Mouse (Mus musculus) hindbrain, embryonic 11.5 days (tissue): ENCODE results near the gene Itgb3bp. TPM values are rescaled to one million over a fixed set of nuclear protein-coding genes. Genes with fewer than 3 reads are reported as not detected.

Experiments used
- ATAC-seq: fragments of 200-750 bp; cut with Nextera tagmentation; 2 replicates; pipeline ENCODE4 v1.8.0; 2017; ENCODE audit warnings: mild to moderate bottlenecking, moderate TSS enrichment, moderate library complexity; ENCODE audit not compliant: low FRiP score
- DNase-seq: peaks from one replicate; pipeline ENCODE4 v3.0.0-alpha.2; 2015; ENCODE audit warnings: low spot score
- H3K27ac ChIP-seq: fragments of 300-500 bp; sonication (generic); 2 replicates; pipeline ENCODE4 v1.5.1; 2014; ENCODE audit warnings: mild to moderate bottlenecking, low read depth, low read length
- H3K27me3 ChIP-seq: fragments of 300-500 bp; sonication (generic); 2 replicates; pipeline ENCODE4 v1.6.1; 2014; ENCODE audit warnings: mild to moderate bottlenecking, low read length, moderate library complexity, mixed read lengths; ENCODE audit not compliant: control insufficient read depth, insufficient read depth
- H3K36me3 ChIP-seq: fragments of 300-500 bp; sonication (generic); 2 replicates; pipeline ENCODE4 v1.6.1; 2014; ENCODE audit warnings: mild to moderate bottlenecking, low read length, moderate library complexity, mixed read lengths; ENCODE audit not compliant: control insufficient read depth, insufficient read depth
- H3K4me1 ChIP-seq: fragments of 300-500 bp; sonication (generic); replicated peaks from 2 replicates; pipeline ENCODE4 v1.6.1; 2014; ENCODE audit warnings: low read length, mixed read lengths; ENCODE audit not compliant: control insufficient read depth, insufficient read depth
- H3K4me2 ChIP-seq: fragments of 300-500 bp; sonication (generic); replicated peaks from 2 replicates; pipeline ENCODE4 v1.6.1; 2014; ENCODE audit warnings: mild to moderate bottlenecking, low read depth, low read length
- H3K4me3 ChIP-seq: fragments of 300-500 bp; sonication (generic); 2 replicates; pipeline ENCODE4 v1.5.1; 2014; ENCODE audit warnings: low read depth, low read length
- H3K9ac ChIP-seq: fragments of 300-500 bp; sonication (generic); 2 replicates; pipeline ENCODE4 v1.6.1; 2014; ENCODE audit warnings: low read depth, low read length
- H3K9me3 ChIP-seq: fragments of 300-500 bp; sonication (generic); 2 replicates; pipeline ENCODE4 v1.6.1; 2016; ENCODE audit warnings: low read length; ENCODE audit not compliant: control insufficient read depth
- WGBS: fragments of 180-500 bp; shearing (Covaris S2); extraction: QIAGEN DNeasy Blood & Tissue Kit; methylation state at CpG from one replicate; pipeline ENCODE4 v1.1.7; 2014; 5-methylcytosine and 5-hydroxymethylcytosine counted together
- polyA plus RNA-seq: library from polyadenylated mRNA; unstranded; fragments of >200 nt; fragmentation: Nextera tagmentation; extraction: Ambion mirVana; gene quantifications from 2 replicates; pipeline ENCODE4 v1.2.1, GENCODE M21; 2014

Itgb3bp gene
- 45.8 and 48.1 TPM in 2 replicates for polyA plus RNA-seq

- H3K27ac ChIP-seq = peak within 1 kb of the TSS; percentile 72
- H3K4me3 ChIP-seq = peak within 1 kb of the TSS; percentile 61
- DNase-seq = peak; percentile 80
- no peaks in the 10 kb centered on the region for H3K9me3 ChIP-seq
- H3K36me3 ChIP-seq = no peaks in the 10 kb centered on the region
- peak within 1 kb of the TSS; percentile 95 for H3K4me2 ChIP-seq
- H3K27me3 ChIP-seq = no peaks in the 10 kb centered on the region
- peak within 1 kb of the TSS; percentile 63 for H3K9ac ChIP-seq
- peak; percentile 94 for ATAC-seq
- under 1% methylated on average over 53 of the region's 57 CpGs for WGBS
- no peaks in the 10 kb centered on the region for H3K4me1 ChIP-seq
These were observed at the start of gene Itgb3bp for GRCm38 (mm10) chr4:99929613-99930517. Itgb3bp (minus strand) TSS chr4:99929813.

DNA sequence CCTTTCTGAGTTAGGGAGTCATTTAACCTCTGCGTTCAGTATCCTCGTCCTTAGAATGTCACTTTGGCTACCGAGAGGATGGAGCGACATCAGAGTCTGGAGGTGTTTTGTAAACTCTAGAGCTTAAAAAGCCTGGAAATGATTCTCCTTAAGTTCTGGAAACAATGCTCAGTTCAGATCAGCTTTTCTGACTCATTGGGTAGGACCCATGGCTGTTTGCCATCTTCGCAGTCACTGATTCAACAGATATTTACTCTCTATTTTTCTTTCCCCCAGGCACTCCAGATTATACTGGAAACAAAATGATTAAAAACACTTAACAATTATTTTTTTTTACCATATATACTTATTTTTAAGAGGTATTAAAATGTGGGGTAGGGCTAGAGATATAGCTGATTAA is 49.7 kb upstream of the Itgb3bp start:
- 95% methylated on average over 5 of the region's 5 CpGs for WGBS

GRCm38 (mm10) chr4:99974375-99974774 is 44.8 kb upstream of the Itgb3bp start:
- 68% methylated on average over 5 of the region's 5 CpGs for WGBS
- Histone ChIP-seq H3K4me3 (no peak overlapping the region), H3K27me3 (no peaks in the 10 kb centered on the region), H3K27ac (no peak overlapping the region), H3K9me3 (no peaks in the 10 kb centered on the region), H3K4me2 (no peak overlapping the region), H3K4me1 (no peaks in the 10 kb centered on the region), H3K9ac (no peak overlapping the region), H3K36me3 (no peaks in the 10 kb centered on the region)
- ATAC-seq (no peak), DNase-seq (no peak)

More for the DNA sequence above, 49.7 kb upstream of the Itgb3bp start:
- no peaks in the 10 kb centered on the region for H3K4me1 ChIP-seq
- no peaks in the 10 kb centered on the region for H3K36me3 ChIP-seq
- no peak overlapping the region for H3K27ac ChIP-seq
- H3K4me3 ChIP-seq = no peak overlapping the region
- no peak overlapping the region for H3K4me2 ChIP-seq
- no peak for DNase-seq
- no peak for ATAC-seq
- H3K9ac ChIP-seq = no peak overlapping the region
- H3K9me3 ChIP-seq = no peaks in the 10 kb centered on the region
- no peaks in the 10 kb centered on the region for H3K27me3 ChIP-seq

- ATAC-seq (no peak), DNase-seq (no peak)
- H3K4me1 ChIP-seq = no peaks in the 10 kb centered on the region
- no peaks in the 10 kb centered on the region for H3K27me3 ChIP-seq
- no peak overlapping the region for H3K9ac ChIP-seq
- 97% methylated on average over 1 of the region's 1 CpGs for WGBS
- H3K27ac ChIP-seq = no peak overlapping the region
- no peak overlapping the region for H3K4me2 ChIP-seq
- no peak overlapping the region for H3K4me3 ChIP-seq
- H3K9me3 ChIP-seq = no peaks in the 10 kb centered on the region
- H3K36me3 ChIP-seq = no peaks in the 10 kb centered on the region
These were observed 44.3 kb upstream of the Itgb3bp start for GRCm38 (mm10) chr4:99973931-99974330.

DNA sequence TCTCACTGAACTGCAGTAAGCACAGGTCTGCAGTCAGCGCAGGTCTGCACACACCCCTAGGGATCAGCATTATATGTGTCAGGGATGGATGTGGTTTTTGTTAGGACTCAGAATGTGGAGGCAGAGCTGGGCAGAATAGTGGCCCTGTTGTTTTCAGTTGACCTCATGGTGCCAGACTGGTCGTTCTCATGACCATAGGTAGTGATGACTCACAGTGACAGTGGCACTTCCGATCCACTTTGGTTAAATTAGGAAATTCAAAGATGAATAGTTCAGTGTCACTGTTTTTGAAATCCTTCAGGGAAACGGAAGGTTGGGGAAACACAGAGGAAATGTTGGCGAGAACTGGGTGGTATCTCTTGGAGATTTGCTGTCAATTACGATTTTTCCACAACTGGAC is 43.3 kb upstream of the Itgb3bp start:
- H3K9ac ChIP-seq = no peak overlapping the region
- DNase-seq = no peak
- H3K36me3 ChIP-seq = no peaks in the 10 kb centered on the region
- no peaks in the 10 kb centered on the region for H3K4me1 ChIP-seq
- no peak overlapping the region for H3K4me2 ChIP-seq
- WGBS = 87% methylated on average over 6 of the region's 6 CpGs
- no peak overlapping the region for H3K27ac ChIP-seq
- ATAC-seq = no peak
- H3K9me3 ChIP-seq = no peaks in the 10 kb centered on the region
- no peak overlapping the region for H3K4me3 ChIP-seq
- H3K27me3 ChIP-seq = no peaks in the 10 kb centered on the region

- DNase-seq = no peak
- no peak for ATAC-seq
- Histone ChIP-seq H3K4me1 (no peaks in the 10 kb centered on the region), H3K4me3 (no peak overlapping the region), H3K36me3 (no peaks in the 10 kb centered on the region), H3K9me3 (no peaks in the 10 kb centered on the region), H3K9ac (no peak overlapping the region), H3K4me2 (no peak overlapping the region), H3K27ac (no peak overlapping the region), H3K27me3 (no peaks in the 10 kb centered on the region)
- 70% methylated on average over 4 of the region's 4 CpGs for WGBS
These were observed 40.5 kb upstream of the Itgb3bp start for GRCm38 (mm10) chr4:99970097-99970496.

DNA sequence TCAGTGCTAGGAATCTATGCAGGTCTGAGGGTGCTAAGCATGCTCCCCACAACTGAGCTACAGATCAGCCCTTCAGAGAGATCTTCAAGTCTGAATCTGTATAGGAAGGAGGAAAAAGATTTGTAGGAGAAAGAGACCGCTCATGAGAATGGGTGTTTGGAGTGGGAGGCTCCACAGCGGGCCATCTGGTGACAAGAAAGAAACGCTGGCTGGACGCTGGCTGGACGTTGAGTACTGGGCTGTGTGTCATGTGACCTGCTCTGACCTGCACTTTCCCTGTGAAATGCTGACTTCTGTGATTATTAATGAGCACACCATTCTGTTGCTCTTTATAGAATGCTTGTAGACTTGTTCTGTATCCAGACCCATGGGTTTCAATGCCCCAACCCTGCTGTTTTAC is 39.7 kb upstream of the Itgb3bp start:
- Histone ChIP-seq H3K9me3 (no peaks in the 10 kb centered on the region), H3K36me3 (no peaks in the 10 kb centered on the region), H3K27ac (peak overlapping the region; percentile 13; the same call in 1 of the 2 replicates), H3K4me2 (no peak overlapping the region), H3K4me1 (no peaks in the 10 kb centered on the region), H3K27me3 (no peaks in the 10 kb centered on the region), H3K4me3 (no peak overlapping the region), H3K9ac (no peak overlapping the region)
- 24% methylated on average over 5 of the region's 5 CpGs for WGBS
- no peak for ATAC-seq
- peak; percentile 25 for DNase-seq

GRCm38 (mm10) chr4:99966555-99966954 is 36.9 kb upstream of the Itgb3bp start:
- WGBS = 56% methylated on average over 6 of the region's 6 CpGs
- DNase-seq = peak; percentile 25
- Histone ChIP-seq H3K36me3 (no peaks in the 10 kb centered on the region), H3K27me3 (no peaks in the 10 kb centered on the region), H3K27ac (no peak overlapping the region), H3K4me2 (no peak overlapping the region), H3K4me3 (no peak overlapping the region), H3K9me3 (no peaks in the 10 kb centered on the region), H3K9ac (no peak overlapping the region), H3K4me1 (no peaks in the 10 kb centered on the region)
- no peak for ATAC-seq

- Histone ChIP-seq H3K4me2 (no peak overlapping the region), H3K4me3 (no peak overlapping the region), H3K27me3 (no peaks in the 10 kb centered on the region), H3K36me3 (no peaks in the 10 kb centered on the region), H3K27ac (no peak overlapping the region), H3K9ac (no peak overlapping the region), H3K4me1 (no peaks in the 10 kb centered on the region), H3K9me3 (no peaks in the 10 kb centered on the region)
- 72% methylated on average over 3 of the region's 3 CpGs for WGBS
- no peak for DNase-seq
- no peak for ATAC-seq
These were observed 29.7 kb upstream of the Itgb3bp start for GRCm38 (mm10) chr4:99959308-99959707.
